Mouse (Mus musculus): Measurements from ENCODE around the gene Alg5.

Alg5 gene

GRCm38 (mm10) chr3:54741965-54742364 lies 6.6 kb downstream of the Alg5 start:
- no peak for DNase-seq

DNA sequence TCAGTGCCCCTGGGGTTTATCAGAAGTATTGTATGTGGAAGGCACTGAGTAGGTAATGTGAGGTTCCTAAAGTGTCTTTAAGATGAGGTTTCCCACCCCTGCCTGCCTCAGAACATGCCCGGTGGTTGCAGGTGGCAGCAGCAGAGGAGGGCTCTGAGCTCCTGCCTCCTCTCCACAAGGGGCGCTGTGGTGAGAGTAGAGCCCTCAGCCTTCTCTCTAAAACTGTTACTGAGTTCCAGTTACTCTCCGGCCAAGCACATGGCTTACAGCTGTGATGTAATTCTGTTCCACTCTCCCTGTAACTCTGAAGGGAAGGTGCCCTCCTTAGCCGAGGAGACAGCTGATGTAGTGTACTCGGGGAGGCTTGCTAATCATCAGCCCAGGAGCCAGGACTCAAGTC lies 10.5 kb downstream of the Alg5 start:
- DNase-seq = peak; percentile 60 to 63

DNA sequence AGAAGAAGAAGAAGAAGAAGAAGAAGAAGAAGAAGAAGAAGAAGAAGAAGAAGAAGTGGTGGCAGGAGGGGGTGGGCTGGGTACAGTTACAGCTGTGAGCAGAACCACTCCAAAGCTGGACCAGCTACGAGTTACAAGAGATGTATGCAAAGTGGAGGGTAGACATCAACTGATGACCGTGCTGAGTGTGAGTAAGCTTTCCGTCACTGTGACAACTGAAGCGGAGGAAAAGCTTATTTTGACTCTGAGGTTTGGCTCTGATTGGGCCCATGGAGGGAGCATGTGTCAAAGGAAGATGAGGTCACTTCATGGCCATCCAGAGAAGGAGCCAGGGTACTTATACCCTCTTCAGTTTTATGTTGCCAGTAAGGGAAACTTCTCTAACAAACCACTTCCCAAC lies 18.1 kb downstream of the Alg5 start:
- no peak for DNase-seq

- peak; percentile 75 to 84 for DNase-seq
Measured at GRCm38 (mm10) chr3:54755145-54756041, 20.1 kb downstream of the Alg5 start, which contains the start of gene Smad9. Gene Smad9 (plus strand): TSS chr3:54755582.

DNA sequence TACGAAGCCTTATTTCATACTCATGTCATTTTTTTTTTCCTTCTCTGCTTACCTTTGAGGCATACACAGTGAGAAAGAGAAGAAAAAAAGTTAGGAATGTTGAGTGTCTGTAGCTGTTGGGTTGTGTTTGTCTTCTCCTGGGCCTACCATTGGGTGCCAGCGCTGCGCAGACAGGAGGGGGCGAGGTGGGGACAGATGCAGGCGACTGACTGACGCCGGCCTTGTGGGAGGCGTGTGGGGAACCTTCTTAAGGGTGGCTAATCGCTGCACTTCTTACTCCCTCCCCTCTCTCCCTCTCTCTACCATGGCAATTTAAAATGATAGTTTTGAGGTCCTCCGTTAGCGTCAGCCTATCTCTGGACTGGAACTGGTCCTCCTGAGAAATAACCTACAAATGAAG lies 20.7 kb downstream of the Alg5 start:
- DNase-seq = peak; percentile 50 to 64

GRCm38 (mm10) chr3:54757446-54757845 lies 22.1 kb downstream of the Alg5 start:
- no peak for DNase-seq

DNA sequence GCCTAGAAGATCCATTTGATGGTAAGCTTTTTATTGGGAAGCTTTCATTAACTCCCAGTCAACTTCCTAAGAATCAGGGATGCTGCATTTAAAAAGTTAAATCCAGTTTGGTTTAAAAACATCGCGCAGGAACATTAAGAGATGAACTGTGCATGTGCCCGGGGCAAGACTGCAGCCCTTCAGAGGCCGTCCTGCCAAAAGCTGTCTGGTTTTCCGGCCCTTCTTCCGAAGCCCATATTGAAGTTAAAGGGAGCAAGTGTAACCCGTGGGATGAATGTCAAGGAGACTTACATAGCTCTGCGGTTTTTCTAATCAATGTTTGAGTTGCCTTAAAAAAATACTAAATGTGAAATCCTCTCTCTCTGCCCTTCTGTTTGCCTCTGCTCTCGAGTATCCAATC lies 23.9 kb downstream of the Alg5 start:
- no peak for DNase-seq

- no peak for DNase-seq
Measured at GRCm38 (mm10) chr3:54760321-54761115, 25.2 kb downstream of the Alg5 start.

DNA sequence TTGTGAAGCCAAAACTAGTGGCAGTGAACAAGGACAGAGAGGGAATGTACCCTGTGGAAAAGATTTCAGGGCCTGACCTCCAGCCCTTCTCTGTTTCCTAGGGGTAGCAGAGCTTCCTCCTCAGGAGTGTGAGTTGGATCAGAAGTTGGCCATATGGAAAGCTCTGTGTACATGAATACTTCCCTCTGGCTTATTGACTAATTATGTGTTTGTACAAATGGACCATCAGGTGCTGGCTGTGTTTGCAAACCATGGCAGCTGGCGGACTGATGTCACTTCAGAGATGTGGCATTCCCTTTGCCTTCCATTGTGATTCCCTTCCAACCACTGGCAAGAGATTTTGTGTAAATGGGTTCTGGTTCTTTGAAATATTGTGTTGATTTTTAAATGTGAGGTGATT lies 25.9 kb downstream of the Alg5 start:
- no peak for DNase-seq

GRCm38 (mm10) chr3:54764418-54764817 lies 29.1 kb downstream of the Alg5 start:
- peak; percentile 31 to 45 for DNase-seq

DNA sequence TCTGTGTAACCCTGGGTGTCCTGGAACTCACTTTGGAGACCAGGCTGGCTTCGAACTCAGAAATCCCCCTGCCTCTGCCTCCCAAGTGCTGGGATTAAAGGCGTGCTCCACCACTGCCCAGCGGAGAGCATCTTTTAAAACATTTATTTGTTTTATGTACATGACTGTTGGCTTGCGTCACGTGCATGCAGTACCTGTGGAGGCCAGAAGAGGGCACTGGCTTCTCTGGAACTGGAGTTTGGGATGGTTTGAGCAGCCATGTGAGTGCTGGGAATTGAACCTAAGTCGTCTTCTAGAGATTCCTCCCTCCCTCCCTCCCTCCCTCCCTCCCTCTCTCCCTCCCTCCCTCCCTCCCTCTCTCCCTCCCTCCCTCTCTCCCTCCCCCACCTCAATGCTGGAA lies 30.2 kb downstream of the Alg5 start:
- DNase-seq = peak; percentile 20 to 24

- DNase-seq = no peak
Measured at GRCm38 (mm10) chr3:54766034-54766433, 30.7 kb downstream of the Alg5 start.

DNA sequence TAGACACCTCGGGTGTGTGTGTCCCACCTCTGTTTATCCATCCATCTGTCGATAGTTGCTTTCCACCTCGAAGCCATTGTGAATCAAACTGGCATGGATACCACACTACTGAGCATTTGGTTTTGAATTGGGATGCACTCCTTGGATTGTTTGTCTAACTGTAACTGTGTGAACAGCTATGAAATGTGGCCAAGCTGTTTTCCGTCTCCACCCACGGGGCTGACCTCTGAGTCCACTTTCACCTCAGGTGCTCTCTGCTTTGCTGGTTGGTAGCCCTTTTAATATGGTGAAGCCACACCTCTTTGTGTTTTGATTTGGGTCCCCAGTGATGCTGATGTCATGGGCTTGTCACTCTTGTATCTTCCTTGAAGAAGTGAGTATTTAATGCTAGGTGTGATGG lies 31.5 kb downstream of the Alg5 start:
- DNase-seq = no peak

- DNase-seq = no peak
Measured at GRCm38 (mm10) chr3:54768592-54768991, 33.3 kb downstream of the Alg5 start.

- no peak for DNase-seq
Measured at GRCm38 (mm10) chr3:54769349-54770275, 34.3 kb downstream of the Alg5 start.

- DNase-seq = no peak
Measured at GRCm38 (mm10) chr3:54773613-54774012, 38.3 kb downstream of the Alg5 start.

DNA sequence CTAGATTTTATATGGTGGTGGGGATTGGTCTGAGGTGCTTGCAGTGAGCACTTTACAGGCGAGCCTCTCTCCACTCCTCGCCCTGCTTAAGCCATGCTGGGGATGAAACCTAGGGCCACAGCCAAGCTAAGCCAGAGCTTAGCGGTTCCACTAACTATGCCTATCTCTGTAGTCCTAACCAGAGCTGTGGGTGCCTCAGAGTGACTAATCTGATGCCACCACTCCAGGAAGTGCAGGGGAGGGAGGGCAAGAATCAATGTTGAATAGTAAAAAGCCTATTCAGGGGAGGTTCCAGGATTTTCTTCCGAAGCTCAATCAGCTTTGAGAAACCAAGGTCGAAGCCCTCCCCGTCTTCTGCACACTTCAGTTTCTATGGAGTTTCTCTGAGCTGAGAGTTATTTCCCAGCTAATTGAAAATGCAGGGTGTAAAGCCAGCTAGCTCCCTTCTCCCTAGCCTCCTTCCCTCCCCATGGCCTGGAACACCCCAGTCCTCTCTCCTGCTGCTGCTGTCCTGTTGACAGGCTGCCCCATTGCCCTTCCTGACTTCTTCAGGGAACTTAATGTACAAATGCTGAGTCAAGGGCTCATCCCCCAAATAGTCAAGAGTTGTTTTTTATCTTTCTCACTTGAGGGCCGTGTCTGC lies 40.8 kb downstream of the Alg5 start:
- no peak for DNase-seq

- DNase-seq = no peak
Measured at GRCm38 (mm10) chr3:54790601-54791000, 55.3 kb downstream of the Alg5 start.

DNA sequence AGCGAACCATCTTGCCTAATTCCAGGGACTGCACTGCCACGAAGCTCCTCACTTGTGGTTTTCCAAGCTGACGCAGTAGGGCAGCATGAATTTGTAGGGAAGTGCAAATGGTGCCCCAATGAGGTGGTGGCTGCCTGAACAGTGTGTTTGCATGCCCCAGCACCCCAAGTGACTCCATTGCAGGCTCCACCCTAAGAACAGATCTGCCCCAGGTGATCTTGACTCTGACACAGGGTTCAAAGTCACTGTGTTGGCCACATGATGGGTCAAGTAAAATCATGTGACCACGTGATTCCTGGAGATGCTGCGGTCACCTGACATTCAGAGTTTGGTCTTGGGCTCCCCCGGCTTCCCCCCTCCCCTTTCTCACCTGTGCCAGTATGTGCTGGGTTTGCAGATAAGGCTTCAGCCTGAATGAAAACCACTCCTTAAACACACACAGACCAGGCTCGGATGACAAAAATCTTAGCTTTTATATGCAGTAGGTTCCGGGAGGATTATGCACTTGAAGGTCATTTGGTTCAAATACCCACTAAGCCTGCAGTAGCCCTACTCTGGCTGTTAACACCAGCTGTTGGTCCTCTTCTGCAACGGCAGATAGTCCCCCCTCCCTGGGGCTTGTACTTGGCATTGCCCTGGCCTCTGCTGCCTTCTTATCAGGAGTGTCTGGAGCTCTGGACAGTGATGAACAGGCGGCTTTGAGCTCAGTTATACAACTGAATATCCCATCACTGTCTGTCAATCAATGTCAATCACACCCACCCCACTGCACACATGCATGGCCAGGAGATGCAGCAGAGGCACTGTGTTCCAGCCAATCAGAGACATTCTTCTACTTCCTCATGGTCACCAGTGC lies 56.7 kb downstream of the Alg5 start:
- no peak for DNase-seq

DNA sequence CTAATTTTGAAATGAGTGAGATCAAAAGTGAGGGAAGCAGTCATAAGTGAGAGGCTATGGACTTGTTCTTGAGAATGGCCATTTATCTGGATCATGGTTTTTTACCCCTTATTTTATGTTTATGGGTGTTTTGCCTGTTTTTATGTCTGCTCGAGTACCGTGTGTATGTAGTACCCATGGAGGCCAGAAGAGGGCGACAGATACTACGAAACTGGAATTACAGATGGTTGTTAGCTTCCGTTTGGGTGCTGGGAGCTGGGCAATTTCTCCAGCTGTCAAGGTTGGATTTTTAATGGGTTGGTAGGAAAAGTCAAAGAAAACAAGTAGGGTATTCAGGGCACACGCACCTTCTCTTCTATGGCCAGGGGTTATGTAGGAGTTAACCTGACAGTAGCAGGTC lies 58.4 kb downstream of the Alg5 start:
- DNase-seq = no peak

- DNase-seq = no peak
Measured at GRCm38 (mm10) chr3:54795379-54795778, 60.0 kb downstream of the Alg5 start.

Data from kidney, postnatal 4 days (tissue).